Mouse (Mus musculus) liver, embryonic 16.5 days (tissue): ENCODE results near the gene Cabp4. TPM values are rescaled to one million over a fixed set of nuclear protein-coding genes. Genes with fewer than 3 reads are reported as not detected.
A peak's percentile ranks its signal among the peaks of the same experiment; 100 is the strongest.

Source experiments
- ATAC-seq: fragments of 200-750 bp; cut with Nextera tagmentation; 2 replicates; pipeline ENCODE4 v1.8.0; 2017; ENCODE audit warnings: low read depth, mild to moderate bottlenecking, moderate number of reproducible peaks, moderate library complexity
- H3K27ac ChIP-seq: fragments of 300-500 bp; sonication (generic); 2 replicates; pipeline ENCODE4 v1.5.1; 2014; ENCODE audit warnings: mild to moderate bottlenecking, low read length
- H3K27me3 ChIP-seq: fragments of 300-500 bp; sonication (generic); 2 replicates; pipeline ENCODE4 v1.6.1; 2014; ENCODE audit warnings: low read depth, low read length, mixed read lengths; ENCODE audit not compliant: control insufficient read depth, insufficient read depth
- H3K36me3 ChIP-seq: fragments of 300-500 bp; sonication (generic); 2 replicates; pipeline ENCODE4 v1.6.1; 2014; ENCODE audit warnings: mild to moderate bottlenecking; ENCODE audit not compliant: control insufficient read depth, insufficient read depth
- H3K4me1 ChIP-seq: fragments of 300-500 bp; sonication (generic); 2 replicates; pipeline ENCODE4 v1.6.1; 2014; ENCODE audit warnings: low read depth, low read length, mixed read lengths; ENCODE audit not compliant: control insufficient read depth
- H3K4me2 ChIP-seq: fragments of 300-500 bp; sonication (generic); 2 replicates; pipeline ENCODE4 v1.6.1; 2014; ENCODE audit warnings: low read depth, low read length, mixed read lengths
- H3K4me3 ChIP-seq: fragments of 300-500 bp; sonication (generic); 2 replicates; pipeline ENCODE4 v1.5.1; 2014; ENCODE audit warnings: low read depth, mild to moderate bottlenecking, low read length
- H3K9ac ChIP-seq: fragments of 300-500 bp; sonication (generic); 2 replicates; pipeline ENCODE4 v1.6.1; 2014; ENCODE audit warnings: low read depth, low read length
- H3K9me3 ChIP-seq: fragments of 300-500 bp; sonication (generic); replicated peaks from 2 replicates; pipeline ENCODE4 v1.6.1; 2016; ENCODE audit warnings: low read length; ENCODE audit not compliant: control insufficient read depth
- WGBS: fragments of 180-500 bp; shearing (Covaris S2); extraction: QIAGEN DNeasy Blood & Tissue Kit; methylation state at CpG from one replicate; pipeline ENCODE4 v1.1.7; 2014; ENCODE audit not compliant: insufficient replicate concordance; 5-methylcytosine and 5-hydroxymethylcytosine counted together
- polyA plus RNA-seq: library from polyadenylated mRNA; unstranded; fragments of >200 nt; fragmentation: Nextera tagmentation; extraction: Ambion mirVana; gene quantifications from 2 replicates; pipeline ENCODE4 v1.2.1, GENCODE M21; 2015

Cabp4 gene
- polyA plus RNA-seq = 0.18 and 0.20 TPM in 2 replicates

GRCm38 (mm10) chr19:4143759-4144268 is at the start of gene Cabp4:
Gene Cabp4, minus strand, starts transcription at chr19:4144033.
- Histone ChIP-seq H3K4me2 (no peak within 1 kb of the TSS), H3K27me3 (no peaks in the 10 kb centered on the region), H3K27ac (peak within 1 kb of the TSS; percentile 43), H3K9me3 (no peaks in the 10 kb centered on the region; the same call in 1 of the 2 replicates), H3K36me3 (no peaks in the 10 kb centered on the region), H3K9ac (no peak within 1 kb of the TSS), H3K4me1 (peaks cover 12% of the 10 kb centered on the region), H3K4me3 (no peak within 1 kb of the TSS)
- 54% methylated on average over 7 of the region's 7 CpGs for WGBS
- no peak for ATAC-seq

DNA sequence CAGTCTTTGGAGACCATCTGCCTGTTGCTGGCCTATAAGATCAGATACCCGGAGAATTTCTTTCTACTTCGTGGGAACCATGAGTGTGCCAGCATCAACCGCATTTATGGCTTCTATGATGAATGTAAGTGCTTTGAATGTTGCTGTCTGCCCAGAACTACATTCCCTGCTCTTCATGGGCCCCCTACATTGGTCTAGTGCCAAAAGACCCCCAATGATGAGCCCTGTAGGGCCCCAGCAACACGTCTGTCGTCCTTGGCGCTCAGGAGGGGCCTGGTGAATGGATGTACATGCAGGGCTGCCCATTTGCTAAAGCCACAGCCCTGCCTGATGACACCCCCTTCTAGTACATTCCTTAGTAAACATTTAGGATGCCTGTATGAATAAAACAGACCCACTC is 49.3 kb upstream of the Cabp4 start:
- Histone ChIP-seq H3K4me3 (peak overlapping the region; percentile 97), H3K4me1 (peaks cover 56% of the 10 kb centered on the region), H3K27me3 (no peaks in the 10 kb centered on the region), H3K9me3 (no peaks in the 10 kb centered on the region), H3K4me2 (peak overlapping the region; percentile 90), H3K27ac (peak overlapping the region; percentile 90), H3K36me3 (peaks cover 31% of the 10 kb centered on the region), H3K9ac (peak overlapping the region; percentile 98)
- WGBS = 41% methylated on average over 6 of the region's 6 CpGs
- no peak for ATAC-seq

DNA sequence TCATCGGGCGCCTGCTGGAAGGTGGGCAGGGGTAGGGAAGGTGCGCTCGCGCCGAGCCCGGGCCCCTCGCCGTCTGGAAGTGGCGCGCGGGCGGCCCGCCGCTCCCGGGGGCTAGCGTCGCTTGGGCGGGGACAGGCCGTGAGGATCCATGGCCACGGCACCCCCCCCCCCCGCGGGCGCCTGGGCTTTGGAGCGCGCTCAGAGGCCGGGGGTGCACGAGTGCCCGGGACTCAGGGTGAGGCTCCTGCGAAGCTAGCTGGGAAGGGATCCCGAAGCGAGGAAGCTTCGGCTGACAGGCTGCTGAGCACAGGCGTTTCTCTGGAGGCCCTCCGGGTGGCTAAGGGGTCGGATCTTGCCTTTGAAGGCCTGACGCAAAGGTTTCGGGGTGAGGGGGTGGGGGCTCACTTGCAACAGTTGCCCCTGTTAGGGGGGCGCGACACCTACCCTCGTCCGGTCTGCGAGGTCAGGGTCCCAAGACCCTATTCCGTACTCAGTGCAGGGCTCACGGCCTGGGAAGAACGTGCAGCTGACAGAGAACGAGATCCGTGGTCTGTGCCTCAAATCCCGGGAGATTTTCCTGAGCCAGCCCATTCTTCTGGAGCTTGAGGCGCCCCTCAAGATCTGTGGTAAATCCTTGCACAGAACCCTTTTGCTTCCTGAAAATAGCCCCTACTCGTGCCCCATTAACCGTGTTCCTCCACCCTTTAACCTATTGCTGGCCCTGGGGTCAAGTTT is 48.6 kb upstream of the Cabp4 start:
- Histone ChIP-seq H3K4me3 (peak overlapping the region; percentile 97), H3K9ac (peak overlapping the region; percentile 98), H3K36me3 (peaks cover 31% of the 10 kb centered on the region), H3K27ac (peak overlapping the region; percentile 90), H3K9me3 (no peaks in the 10 kb centered on the region), H3K4me1 (peaks cover 55% of the 10 kb centered on the region), H3K27me3 (no peaks in the 10 kb centered on the region), H3K4me2 (peak overlapping the region; percentile 90)
- peak; percentile 44 for ATAC-seq
- under 1% methylated on average over 42 of the region's 52 CpGs for WGBS

DNA sequence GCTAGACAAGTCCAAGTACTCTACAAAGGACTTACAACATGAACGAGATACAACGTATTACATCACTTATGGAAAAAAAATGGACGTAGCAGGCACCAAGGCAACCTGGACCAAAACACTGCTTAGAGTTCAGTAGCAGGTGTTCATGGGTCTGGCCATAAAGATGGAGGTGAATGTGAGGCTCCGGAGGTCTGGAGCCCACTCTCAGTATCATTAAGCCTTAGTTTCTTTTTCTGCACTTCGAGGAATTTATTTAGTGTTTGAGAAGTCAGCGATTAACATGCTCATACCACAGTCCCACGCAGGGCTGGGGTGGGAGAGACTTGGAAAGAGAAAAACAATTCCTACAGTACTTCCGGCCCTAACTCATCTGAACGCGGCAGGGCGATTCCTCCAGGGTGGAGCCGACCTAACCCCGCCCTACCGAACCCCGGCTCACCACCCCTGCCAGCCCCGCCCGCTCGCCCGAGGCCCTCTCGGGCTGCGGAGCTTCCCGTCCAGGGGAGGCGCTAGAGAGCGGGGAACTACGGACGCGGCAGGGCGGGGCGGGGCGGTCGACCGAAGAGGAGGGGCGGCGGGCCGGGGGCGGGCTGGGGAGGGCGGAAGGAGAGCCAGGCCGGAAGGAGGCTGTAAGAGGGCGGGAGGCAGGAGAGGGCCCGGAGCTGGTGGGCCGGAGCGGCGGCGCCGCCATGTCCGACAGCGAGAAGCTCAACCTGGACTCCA is 47.9 kb upstream of the Cabp4 start, which contains the start of gene Ppp1ca:
TSS of gene Ppp1ca (plus strand) at position 538 of the 723 bp plus-strand sequence.
- peaks cover 24% of the 10 kb centered on the region for H3K36me3 ChIP-seq
- H3K27ac ChIP-seq = peak within 1 kb of the TSS; percentile 90
- 3% methylated on average over 40 of the region's 47 CpGs for WGBS
- peak within 1 kb of the TSS; percentile 97 for H3K4me3 ChIP-seq
- peak; percentile 94 for ATAC-seq
- H3K9ac ChIP-seq = peak within 1 kb of the TSS; percentile 98
- H3K4me1 ChIP-seq = peaks cover 48% of the 10 kb centered on the region
- peak within 1 kb of the TSS; percentile 90 for H3K4me2 ChIP-seq
- H3K9me3 ChIP-seq = no peaks in the 10 kb centered on the region
- H3K27me3 ChIP-seq = no peaks in the 10 kb centered on the region

DNA sequence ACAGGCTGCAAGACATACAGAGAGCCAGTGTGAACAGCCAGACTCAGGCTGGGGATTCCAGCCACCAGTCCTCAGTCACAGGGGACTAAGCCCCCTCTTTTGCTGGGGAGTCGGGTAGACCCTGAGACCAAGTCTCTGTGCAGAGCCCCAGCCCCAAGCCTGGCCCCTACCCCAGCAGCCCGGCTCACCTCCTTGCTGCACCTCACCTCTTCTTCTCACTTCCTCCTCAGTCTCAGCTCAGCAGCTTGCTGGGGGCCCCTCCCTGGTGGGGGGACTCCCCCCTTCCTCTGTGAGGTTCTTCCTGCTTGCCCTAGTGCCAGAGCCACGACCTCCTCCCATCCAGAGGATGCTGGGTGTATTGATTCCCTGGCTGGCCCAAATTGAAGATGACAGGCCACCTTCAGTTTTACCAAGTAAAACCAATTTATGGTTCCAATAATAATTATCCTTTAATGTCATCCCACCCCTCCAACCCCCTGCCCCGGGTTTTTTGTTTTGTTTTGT is 47.0 kb upstream of the Cabp4 start, which contains the start of gene Tbc1d10c:
TSS of gene Tbc1d10c (minus strand) at position 454 of the 504 bp plus-strand sequence.
- H3K9ac ChIP-seq = peak within 1 kb of the TSS; percentile 98
- H3K27ac ChIP-seq = peak within 1 kb of the TSS; percentile 90
- 24% methylated on average over 4 of the region's 4 CpGs for WGBS
- H3K27me3 ChIP-seq = no peaks in the 10 kb centered on the region
- H3K9me3 ChIP-seq = no peaks in the 10 kb centered on the region
- H3K4me3 ChIP-seq = peak within 1 kb of the TSS; percentile 97
- H3K4me1 ChIP-seq = peaks cover 40% of the 10 kb centered on the region
- no peak for ATAC-seq
- peaks cover 21% of the 10 kb centered on the region for H3K36me3 ChIP-seq
- peak within 1 kb of the TSS; percentile 90 for H3K4me2 ChIP-seq

- WGBS = 75% methylated on average over 12 of the region's 12 CpGs
- no peak overlapping the region for H3K4me3 ChIP-seq
- no peak overlapping the region for H3K27ac ChIP-seq
- H3K4me1 ChIP-seq = peaks cover 39% of the 10 kb centered on the region
- H3K36me3 ChIP-seq = peaks cover 3% of the 10 kb centered on the region
- no peak for ATAC-seq
- H3K27me3 ChIP-seq = no peaks in the 10 kb centered on the region
- H3K9me3 ChIP-seq = no peaks in the 10 kb centered on the region
- H3K4me2 ChIP-seq = no peak overlapping the region
- H3K9ac ChIP-seq = no peak overlapping the region
These were observed 45.3 kb upstream of the Cabp4 start for GRCm38 (mm10) chr19:4189051-4189620.

DNA sequence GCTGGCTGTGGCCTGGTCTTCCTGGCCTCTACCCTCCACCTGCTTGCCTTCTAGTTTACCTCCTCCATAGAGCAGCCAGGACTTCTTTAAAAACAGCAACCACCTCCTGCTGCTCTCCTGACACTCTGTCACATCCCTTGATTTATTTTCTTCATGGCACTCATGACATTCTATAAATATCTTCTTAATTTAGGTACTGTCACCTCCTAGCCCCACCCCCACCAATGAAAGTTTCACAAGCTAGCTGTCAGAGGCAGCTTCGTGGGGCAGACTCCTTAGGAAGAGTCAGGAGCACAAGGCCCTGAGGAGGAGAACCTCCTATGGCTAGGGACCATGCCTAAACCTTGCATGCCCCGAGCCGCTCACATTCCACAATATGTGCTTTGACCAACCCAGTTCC is 43.5 kb upstream of the Cabp4 start:
- 59% methylated on average over 3 of the region's 3 CpGs for WGBS
- no peak overlapping the region for H3K9ac ChIP-seq
- peaks cover 25% of the 10 kb centered on the region for H3K4me1 ChIP-seq
- ATAC-seq = no peak
- H3K4me2 ChIP-seq = no peak overlapping the region
- no peak overlapping the region for H3K27ac ChIP-seq
- no peak overlapping the region for H3K4me3 ChIP-seq
- H3K36me3 ChIP-seq = no peaks in the 10 kb centered on the region
- no peaks in the 10 kb centered on the region for H3K9me3 ChIP-seq
- H3K27me3 ChIP-seq = no peaks in the 10 kb centered on the region

- Histone ChIP-seq H3K4me1 (peaks cover 16% of the 10 kb centered on the region), H3K9ac (no peak overlapping the region), H3K27me3 (no peaks in the 10 kb centered on the region), H3K4me2 (no peak overlapping the region; the same call in 1 of the 2 replicates), H3K4me3 (no peak overlapping the region), H3K9me3 (no peaks in the 10 kb centered on the region), H3K27ac (peak overlapping the region; percentile 69), H3K36me3 (no peaks in the 10 kb centered on the region)
- WGBS = 29% methylated on average over 15 of the region's 15 CpGs
- peak; percentile 52 for ATAC-seq
These were observed 41.4 kb upstream of the Cabp4 start for GRCm38 (mm10) chr19:4184976-4185975.
